21 mouse cellular contexts compared by ENCODE assay signal in genomic region chr6:126793689-126794088, GRCm38 (mm10). TPM values are rescaled to one million over a fixed set of nuclear protein-coding genes. Genes with fewer than 3 reads are reported as not detected.
DNase-seq lines count a peak whose midpoint lies in the region; ATAC-seq and TF ChIP-seq lines count a peak whose summit lies in the region.
"Had no signal": no experiment of that assay in that cellular context is flagged by ENCODE, and none has a peak within 500 bp of the region (broad histone marks: within the 10 kb centered on the region; RNA-seq: fewer than 3 reads in every experiment).

No protein-coding gene starts in this region.

- H3K4me1 ChIP-seq in forebrain, postnatal 0 days (ENCODE audit: insufficient read depth), result no peaks in the 10 kb centered on the region
- H3K4me1 ChIP-seq in forebrain, embryonic 15.5 days, result no peaks in the 10 kb centered on the region
- H3K4me1 ChIP-seq in midbrain, postnatal 0 days (ENCODE audit: insufficient read depth, low read length), result no peaks in the 10 kb centered on the region
- no peaks in the 10 kb centered on the region for H3K4me1 ChIP-seq in midbrain, embryonic 13.5 days (replicated peaks)
- H3K4me1 ChIP-seq: embryonic facial prominence, embryonic 12.5 days; heart, embryonic 12.5 days had no signal

- H3K27ac ChIP-seq in forebrain, postnatal 0 days (ENCODE audit: low read depth, low read length), result no peak overlapping the region
- H3K27ac ChIP-seq in forebrain, embryonic 15.5 days (replicated peaks), result no peak overlapping the region
- no peak overlapping the region for H3K27ac ChIP-seq in layer of hippocampus, adult 2 months
- no peak overlapping the region for H3K27ac ChIP-seq in midbrain, postnatal 0 days (ENCODE audit: low read depth, low read length)
- no peak overlapping the region for H3K27ac ChIP-seq in midbrain, embryonic 13.5 days
- H3K27ac ChIP-seq: embryonic facial prominence, embryonic 12.5 days had no signal

- H3K9ac ChIP-seq in forebrain, postnatal 0 days, result no peak overlapping the region
- H3K9ac ChIP-seq in forebrain, embryonic 15.5 days (replicated peaks), result no peak overlapping the region
- no peak overlapping the region for H3K9ac ChIP-seq in midbrain, postnatal 0 days (replicated peaks; ENCODE audit: low read length, poor library complexity, severe bottlenecking)
- no peak overlapping the region for H3K9ac ChIP-seq in midbrain, embryonic 13.5 days (replicated peaks)
- H3K9ac ChIP-seq: embryonic facial prominence, embryonic 12.5 days; heart, embryonic 12.5 days had no signal

- WGBS in forebrain, postnatal 0 days, result 95% methylated on average over 6 of the region's 6 CpGs
- WGBS in forebrain, embryonic 15.5 days, result 97% methylated on average over 6 of the region's 6 CpGs
- WGBS in midbrain, postnatal 0 days, result 97% methylated on average over 6 of the region's 6 CpGs
- WGBS in midbrain, embryonic 13.5 days, result 97% methylated on average over 6 of the region's 6 CpGs

- H3K4me2 ChIP-seq in forebrain, postnatal 0 days (ENCODE audit: low read depth), result no peak overlapping the region
- no peak overlapping the region for H3K4me2 ChIP-seq in forebrain, embryonic 15.5 days (replicated peaks)
- no peak overlapping the region for H3K4me2 ChIP-seq in midbrain, postnatal 0 days (ENCODE audit: low read depth, low read length, poor library complexity, severe bottlenecking)
- H3K4me2 ChIP-seq in midbrain, embryonic 13.5 days (replicated peaks), result no peak overlapping the region
- H3K4me2 ChIP-seq: embryonic facial prominence, embryonic 12.5 days; heart, embryonic 12.5 days had no signal

- H3K9me3 ChIP-seq in forebrain, postnatal 0 days (ENCODE audit: low read length), result no peaks in the 10 kb centered on the region
- no peaks in the 10 kb centered on the region for H3K9me3 ChIP-seq in forebrain, embryonic 15.5 days
- no peaks in the 10 kb centered on the region for H3K9me3 ChIP-seq in midbrain, postnatal 0 days (ENCODE audit: low read length)
- H3K9me3 ChIP-seq in midbrain, embryonic 13.5 days, result no peaks in the 10 kb centered on the region
- H3K9me3 ChIP-seq: embryonic facial prominence, embryonic 12.5 days; heart, embryonic 12.5 days had no signal

- no peak for DNase-seq in forebrain, postnatal 0 days
- DNase-seq in layer of hippocampus, adult 2 months (ENCODE audit: low spot score in 2 of 2), result no peak
- DNase-seq in layer of hippocampus, adult 8-10 months (ENCODE audit: low spot score in 2 of 2), result no peak
- DNase-seq in midbrain, postnatal 0 days (ENCODE audit: low spot score), result no peak
- peak; percentile 29 for DNase-seq in naive thymus-derived CD4-positive, alpha-beta T cell, adult 2 months (ENCODE audit: low read depth)
- no peak for DNase-seq in adrenal gland, postnatal 36 days
- DNase-seq: adrenal gland, postnatal 10 days; cerebellum, adult 2 months; cerebellum, postnatal 25 days; gastrocnemius, postnatal 14 days; heart, postnatal 36 days had no signal

- H3K4me3 ChIP-seq in forebrain, postnatal 0 days (ENCODE audit: low read depth, low read length), result no peak overlapping the region
- H3K4me3 ChIP-seq in forebrain, embryonic 15.5 days, result no peak overlapping the region
- no peak overlapping the region for H3K4me3 ChIP-seq in layer of hippocampus, adult 2 months
- H3K4me3 ChIP-seq in midbrain, postnatal 0 days (ENCODE audit: low read depth, low read length), result no peak overlapping the region
- H3K4me3 ChIP-seq in midbrain, embryonic 13.5 days (replicated peaks), result no peak overlapping the region
- H3K4me3 ChIP-seq: embryonic facial prominence, embryonic 12.5 days; heart, embryonic 12.5 days had no signal

- no peak for ATAC-seq in forebrain, postnatal 0 days
- ATAC-seq in forebrain, embryonic 15.5 days (replicated peaks), result no peak
- ATAC-seq in midbrain, postnatal 0 days (ENCODE audit: low FRiP score), result no peak
- no peak for ATAC-seq in midbrain, embryonic 13.5 days
- ATAC-seq: forebrain, embryonic 16.5 days; hindbrain, embryonic 16.5 days had no signal

- TF ChIP-seq CTCF in forebrain, postnatal 0 days (IDR thresholded peaks at IDR 0.05; ENCODE audit: low read depth), result peak; percentile 21; the same call in 1 of the 2 replicates
- peak; percentile 49 for TF ChIP-seq CTCF in layer of hippocampus, adult 2 months (conservative IDR thresholded peaks at IDR 0.05)
- TF ChIP-seq CTCF in midbrain, postnatal 0 days (IDR thresholded peaks at IDR 0.05), result peak; percentile 40

- no peaks in the 10 kb centered on the region for H3K27me3 ChIP-seq in forebrain, postnatal 0 days (ENCODE audit: insufficient read depth, low read length)
- H3K27me3 ChIP-seq in forebrain, embryonic 15.5 days, result no peaks in the 10 kb centered on the region
- no peaks in the 10 kb centered on the region for H3K27me3 ChIP-seq in midbrain, postnatal 0 days (ENCODE audit: insufficient read depth, low read length)
- H3K27me3 ChIP-seq in midbrain, embryonic 13.5 days, result no peaks in the 10 kb centered on the region
- H3K27me3 ChIP-seq: embryonic facial prominence, embryonic 12.5 days; heart, embryonic 12.5 days had no signal

- H3K36me3 ChIP-seq in forebrain, postnatal 0 days (ENCODE audit: insufficient read depth), result no peaks in the 10 kb centered on the region
- H3K36me3 ChIP-seq in forebrain, embryonic 15.5 days, result no peaks in the 10 kb centered on the region
- no peaks in the 10 kb centered on the region for H3K36me3 ChIP-seq in midbrain, postnatal 0 days (ENCODE audit: insufficient read depth, low read length)
- no peaks in the 10 kb centered on the region for H3K36me3 ChIP-seq in midbrain, embryonic 13.5 days
- H3K36me3 ChIP-seq: embryonic facial prominence, embryonic 12.5 days; heart, embryonic 12.5 days had no signal

RNA-seq across cellular contexts. Expression of gene Kcna6, which starts 53.2 kb away (rescaled TPM):
- total RNA-seq in forebrain, postnatal 0 days (2014; rRNA removed), result 49.2 and 49.6 TPM in 2 replicates
- 14.4 and 19.9 TPM in 2 replicates for polyA plus RNA-seq in forebrain, postnatal 0 days (2015; fragmentation: Nextera tagmentation; extraction: Ambion mirVana)
- polyA plus RNA-seq in forebrain, embryonic 15.5 days (2015; fragmentation: Nextera tagmentation; extraction: Ambion mirVana), result 10.6 and 11.4 TPM in 2 replicates
- 10 to 100 TPM; 46.6 to 48.5 TPM for total RNA-seq in layer of hippocampus, adult 2 months (2021)
- 10 to 100 TPM; 45.8 to 60.4 (median 52.2) TPM for total RNA-seq in layer of hippocampus, adult 8-10 months (2022)
- 91.7 and 95.9 TPM in 2 replicates for total RNA-seq in midbrain, postnatal 0 days (2014; rRNA removed)
- polyA plus RNA-seq in midbrain, postnatal 0 days (2015; fragmentation: Nextera tagmentation; extraction: Ambion mirVana), result 26.9 and 29.2 TPM in 2 replicates
- 8.4 and 9.3 TPM in 2 replicates for polyA plus RNA-seq in midbrain, embryonic 13.5 days (2015; fragmentation: Nextera tagmentation; extraction: Ambion mirVana)
- 1 to 10 TPM; 1.3 to 1.7 TPM for total RNA-seq in adrenal gland, postnatal 36 days (2021)

RNA-seq across cellular contexts. Expression of gene Ndufa9, which starts 55.2 kb away (rescaled TPM):
- 113 and 117 TPM in 2 replicates for total RNA-seq in forebrain, postnatal 0 days (2014; rRNA removed)
- 213 and 225 TPM in 2 replicates for polyA plus RNA-seq in forebrain, postnatal 0 days (2015; fragmentation: Nextera tagmentation; extraction: Ambion mirVana)
- polyA plus RNA-seq in forebrain, embryonic 15.5 days (2015; fragmentation: Nextera tagmentation; extraction: Ambion mirVana), result 184 and 185 TPM in 2 replicates
- total RNA-seq in layer of hippocampus, adult 2 months (2021), result 100 to 1,000 TPM; 141 to 155 TPM
- 100 to 1,000 TPM; 145 to 166 (median 152) TPM for total RNA-seq in layer of hippocampus, adult 8-10 months (2022)
- 100 and 114 TPM in 2 replicates for total RNA-seq in midbrain, postnatal 0 days (2014; rRNA removed)
- 220 TPM in 2 replicates for polyA plus RNA-seq in midbrain, postnatal 0 days (2015; fragmentation: Nextera tagmentation; extraction: Ambion mirVana)
- 173 and 183 TPM in 2 replicates for polyA plus RNA-seq in midbrain, embryonic 13.5 days (2015; fragmentation: Nextera tagmentation; extraction: Ambion mirVana)
- total RNA-seq in adrenal gland, postnatal 36 days (2021), result 100 to 1,000 TPM; 223 to 240 TPM

RNA-seq across cellular contexts. Expression of gene Akap3, which starts 59.2 kb away (rescaled TPM):
- total RNA-seq in forebrain, postnatal 0 days (2014; rRNA removed), result 0.23 TPM in 1 of 2 replicates, not detected in the other
- 0.09 and 0.12 TPM in 2 replicates for polyA plus RNA-seq in forebrain, postnatal 0 days (2015; fragmentation: Nextera tagmentation; extraction: Ambion mirVana)
- polyA plus RNA-seq in forebrain, embryonic 15.5 days (2015; fragmentation: Nextera tagmentation; extraction: Ambion mirVana), result 0.25 TPM in 1 of 2 replicates, not detected in the other
- total RNA-seq in layer of hippocampus, adult 2 months (2021), result under 1 TPM; 0.12 to 0.13 TPM
- total RNA-seq in layer of hippocampus, adult 8-10 months (2022), result under 1 TPM; 0.11 to 0.29 (median 0.26) TPM
- total RNA-seq in midbrain, postnatal 0 days (2014; rRNA removed), result 0.11 and 0.47 TPM in 2 replicates
- 0.16 and 0.21 TPM in 2 replicates for polyA plus RNA-seq in midbrain, postnatal 0 days (2015; fragmentation: Nextera tagmentation; extraction: Ambion mirVana)
- polyA plus RNA-seq in midbrain, embryonic 13.5 days (2015; fragmentation: Nextera tagmentation; extraction: Ambion mirVana), result 0.07 and 0.18 TPM in 2 replicates
- total RNA-seq in adrenal gland, postnatal 36 days (2021), result not detected
- total RNA-seq: gastrocnemius, adult 18-20 months; gastrocnemius, postnatal 14 days; heart, adult 8-10 months; heart, postnatal 36 days had no signal
- polyA plus RNA-seq: C2C12; heart, embryonic 12.5 days; heart, embryonic 16.5 days had no signal

Comparison
In these comparisons a context has a peak if more than half of its experiments do, and no peak if none do; other contexts are left out.
1. RNA of gene Kcna6, which starts 53.2 kb away (total RNA-seq): 91.7 to 95.9 TPM in midbrain, postnatal 0 days, 45.8 to 60.4 TPM in layer of hippocampus, adult 8-10 months, 49.2 to 49.6 TPM in forebrain, postnatal 0 days and 46.6 to 48.5 TPM in layer of hippocampus, adult 2 months; 1.3 to 1.7 TPM in adrenal gland, postnatal 36 days; every median in the first group is over 10 times any median in the second.
2. Peak in every context shown above with its lines, with median percentiles within 50 percentile points of each other: CTCF ChIP-seq.